Mouse (Mus musculus): ENCODE measurements around the gene Tmigd3. TPM values are rescaled to one million over a fixed set of nuclear protein-coding genes. Genes with fewer than 3 reads are reported as not detected.
"Not testable (repeated sequence)": the region's sequence is repeated elsewhere in the genome, so short reads cannot be mapped to it uniquely, and the experiment has no call there.

Gene Tmigd3
- polyA plus RNA-seq, 1 experiment from 2014 or later = 0.43 TPM

DNA sequence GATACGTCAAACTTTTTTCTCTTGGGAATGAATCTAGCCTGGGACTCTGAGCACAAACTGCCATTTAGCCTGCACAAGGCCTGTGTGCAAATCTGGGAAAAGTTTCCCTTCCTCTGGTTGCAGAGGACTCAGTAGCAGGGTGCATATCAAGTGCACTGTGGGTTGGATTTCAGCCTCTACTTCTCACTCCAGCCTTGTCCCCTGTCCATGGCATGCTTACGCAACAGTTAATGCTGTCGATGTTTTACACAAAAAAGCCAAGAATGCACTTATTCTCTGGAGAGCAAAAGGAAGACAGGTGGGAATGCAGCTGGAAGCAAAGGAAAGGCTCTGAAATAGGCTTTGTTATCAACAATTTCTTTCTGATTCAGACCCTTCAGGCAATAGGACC is 47.6 kb downstream of the Tmigd3 start:
- Histone ChIP-seq H3K4me3 (replicated peaks) (no peak overlapping the region), H3K36me3 (no peaks in the 10 kb centered on the region), H3K4me1 (replicated peaks) (no peaks in the 10 kb centered on the region), H3K27me3 (no peaks in the 10 kb centered on the region), H3K9me3 (no peaks in the 10 kb centered on the region), H3K4me2 (no peak overlapping the region), H3K27ac (no peak overlapping the region), H3K9ac (replicated peaks) (no peak overlapping the region)
- ATAC-seq (ENCODE audit: insufficient number of reproducible peaks, insufficient read depth, low FRiP score, low TSS enrichment, low read depth) = no peak
- WGBS = 76% methylated on average over 3 of the region's 3 CpGs

DNA sequence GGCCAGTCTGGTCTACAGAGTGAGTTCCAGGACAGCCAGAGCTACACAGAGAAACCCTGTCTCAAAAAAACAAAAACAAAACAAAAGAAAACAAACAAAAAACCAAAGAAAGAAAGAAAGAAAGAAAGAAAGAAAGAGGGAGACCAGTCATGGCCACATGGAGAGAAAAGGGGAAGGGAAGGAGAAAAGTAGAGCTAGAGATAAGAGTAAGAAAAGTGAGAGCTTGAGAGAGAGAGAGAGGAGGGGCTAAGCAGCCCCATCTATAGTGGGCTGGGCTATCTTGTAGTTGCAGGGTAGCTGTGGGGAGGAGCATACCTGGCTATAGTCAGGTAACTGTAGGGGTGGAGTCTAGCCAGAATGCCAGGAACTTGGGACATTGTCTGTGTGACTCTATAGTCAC is 50.0 kb downstream of the Tmigd3 start:
- not testable (repeated sequence) for H3K4me2 ChIP-seq; H3K9me3 ChIP-seq; H3K9ac ChIP-seq (replicated peaks); H3K27ac ChIP-seq; ATAC-seq (ENCODE audit: insufficient number of reproducible peaks, insufficient read depth, low FRiP score, low TSS enrichment, low read depth); H3K36me3 ChIP-seq; H3K27me3 ChIP-seq; H3K4me3 ChIP-seq (replicated peaks); H3K4me1 ChIP-seq (replicated peaks)

DNA sequence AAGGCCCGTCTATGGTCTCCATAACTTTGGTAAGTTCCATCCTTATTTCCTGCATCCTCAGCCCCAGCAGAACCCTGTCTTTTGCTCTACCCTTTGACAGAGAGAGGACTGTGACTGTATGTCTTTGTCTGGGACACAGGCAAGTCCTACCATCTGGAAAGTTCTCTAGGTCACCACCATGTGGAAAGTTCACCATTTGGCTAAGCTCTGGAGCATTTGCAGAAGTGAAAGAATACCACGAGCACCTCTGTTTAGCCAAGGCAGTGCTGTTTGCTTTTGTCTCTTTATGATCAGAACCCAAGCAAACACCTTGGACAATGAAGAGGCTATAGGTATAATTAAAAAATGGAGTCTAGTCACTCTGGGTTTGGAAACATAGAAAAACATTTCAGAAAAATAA is 51.3 kb downstream of the Tmigd3 start:
- Histone ChIP-seq H3K9ac (replicated peaks) (no peak overlapping the region), H3K4me3 (replicated peaks) (no peak overlapping the region), H3K4me2 (no peak overlapping the region), H3K4me1 (replicated peaks) (no peaks in the 10 kb centered on the region), H3K36me3 (no peaks in the 10 kb centered on the region), H3K9me3 (no peaks in the 10 kb centered on the region), H3K27ac (no peak overlapping the region), H3K27me3 (no peaks in the 10 kb centered on the region)
- no peak for ATAC-seq (ENCODE audit: insufficient number of reproducible peaks, insufficient read depth, low FRiP score, low TSS enrichment, low read depth)
- WGBS = 83% methylated on average over 2 of the region's 2 CpGs

DNA sequence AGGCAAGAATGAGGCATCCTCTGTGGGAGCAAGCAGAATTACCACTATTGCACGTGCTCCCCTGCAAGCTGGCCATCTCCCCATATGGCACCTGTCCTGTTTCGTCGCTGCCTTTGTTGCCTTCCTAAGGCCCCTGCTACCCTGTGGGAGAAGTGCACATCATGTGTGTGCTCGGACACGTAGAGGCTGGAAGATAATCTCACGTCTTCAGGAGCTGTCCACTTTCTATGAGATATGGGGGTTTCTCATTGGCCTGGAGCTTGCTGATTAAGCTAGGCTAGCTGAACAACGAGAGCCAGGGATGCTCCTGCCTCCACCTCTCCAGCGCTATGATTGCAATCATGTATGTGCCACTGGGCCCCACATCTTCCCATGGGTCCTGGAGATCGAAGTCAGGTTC is 53.9 kb downstream of the Tmigd3 start:
- H3K36me3 ChIP-seq = no peaks in the 10 kb centered on the region
- H3K9ac ChIP-seq (replicated peaks) = no peak overlapping the region
- ATAC-seq (ENCODE audit: insufficient number of reproducible peaks, insufficient read depth, low FRiP score, low TSS enrichment, low read depth) = no peak
- no peaks in the 10 kb centered on the region for H3K27me3 ChIP-seq
- 80% methylated on average over 9 of the region's 9 CpGs for WGBS
- no peaks in the 10 kb centered on the region for H3K4me1 ChIP-seq (replicated peaks)
- no peak overlapping the region for H3K27ac ChIP-seq
- H3K9me3 ChIP-seq = no peaks in the 10 kb centered on the region
- H3K4me2 ChIP-seq = no peak overlapping the region
- H3K4me3 ChIP-seq (replicated peaks) = no peak overlapping the region

DNA sequence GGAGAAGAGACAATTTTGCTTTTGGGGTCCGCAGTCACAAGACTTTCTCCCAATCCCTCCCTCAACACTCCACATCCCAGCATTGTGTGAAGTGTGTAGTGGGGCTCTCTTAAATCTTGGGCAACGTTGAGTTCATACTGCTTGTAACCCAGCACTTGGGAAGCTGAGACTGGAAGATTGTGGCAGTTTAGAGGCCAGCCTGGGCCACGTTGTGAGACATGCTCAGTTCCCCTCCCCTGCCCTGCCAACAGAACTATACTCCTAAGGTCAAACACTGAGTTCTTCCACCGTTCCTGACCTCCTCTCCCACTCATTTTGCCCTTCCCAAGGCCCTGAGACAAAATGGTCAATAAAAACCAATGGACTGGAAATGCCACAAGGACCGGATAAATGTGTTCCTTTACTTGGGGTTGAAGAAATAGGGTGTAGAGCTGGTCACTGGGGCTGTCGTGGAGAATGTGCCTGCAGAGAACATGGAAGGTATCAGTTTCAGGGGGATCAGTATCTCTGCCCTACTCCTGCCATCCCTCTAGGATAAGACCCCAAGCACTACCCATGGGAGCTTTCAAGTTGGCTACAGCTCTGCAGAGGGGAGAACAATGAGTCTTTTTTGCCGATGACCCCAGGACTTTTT is 57.0 kb downstream of the Tmigd3 start:
- 81% methylated on average over 7 of the region's 7 CpGs for WGBS
- Histone ChIP-seq H3K4me1 (replicated peaks) (no peaks in the 10 kb centered on the region), H3K36me3 (no peaks in the 10 kb centered on the region)

DNA sequence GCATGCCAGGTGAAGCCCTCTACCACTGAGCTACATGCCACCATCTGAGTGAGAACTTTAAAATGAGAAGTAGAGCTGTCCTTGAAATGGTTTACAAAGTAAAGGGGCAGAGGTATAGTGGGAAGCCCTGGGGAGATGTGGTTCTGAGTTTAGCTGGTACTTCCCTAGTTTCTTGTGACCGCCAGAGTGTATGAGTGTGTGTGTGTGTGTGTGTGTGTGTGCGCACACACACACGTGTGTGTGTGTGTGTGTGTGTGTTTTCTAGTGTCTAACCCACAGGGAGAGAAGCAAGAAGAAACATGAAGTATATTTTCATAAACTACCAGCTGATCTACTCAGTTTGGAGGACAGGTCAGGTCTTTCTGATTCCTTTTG is 57.5 kb downstream of the Tmigd3 start:
- Histone ChIP-seq H3K36me3 (no peaks in the 10 kb centered on the region), H3K27me3 (no peaks in the 10 kb centered on the region), H3K9ac (replicated peaks) (no peak overlapping the region), H3K4me3 (replicated peaks) (no peak overlapping the region), H3K27ac (no peak overlapping the region), H3K4me1 (replicated peaks) (no peaks in the 10 kb centered on the region), H3K4me2 (no peak overlapping the region), H3K9me3 (no peaks in the 10 kb centered on the region)
- ATAC-seq (ENCODE audit: insufficient number of reproducible peaks, insufficient read depth, low FRiP score, low TSS enrichment, low read depth) = no peak
- WGBS = 89% methylated on average over 3 of the region's 3 CpGs

More for the DNA sequence above, 57.0 kb downstream of the Tmigd3 start:
- Histone ChIP-seq H3K27ac (no peak overlapping the region), H3K9me3 (no peaks in the 10 kb centered on the region), H3K4me2 (no peak overlapping the region), H3K9ac (replicated peaks) (no peak overlapping the region), H3K27me3 (no peaks in the 10 kb centered on the region), H3K4me3 (replicated peaks) (no peak overlapping the region)
- ATAC-seq (ENCODE audit: insufficient number of reproducible peaks, insufficient read depth, low FRiP score, low TSS enrichment, low read depth) = no peak

DNA sequence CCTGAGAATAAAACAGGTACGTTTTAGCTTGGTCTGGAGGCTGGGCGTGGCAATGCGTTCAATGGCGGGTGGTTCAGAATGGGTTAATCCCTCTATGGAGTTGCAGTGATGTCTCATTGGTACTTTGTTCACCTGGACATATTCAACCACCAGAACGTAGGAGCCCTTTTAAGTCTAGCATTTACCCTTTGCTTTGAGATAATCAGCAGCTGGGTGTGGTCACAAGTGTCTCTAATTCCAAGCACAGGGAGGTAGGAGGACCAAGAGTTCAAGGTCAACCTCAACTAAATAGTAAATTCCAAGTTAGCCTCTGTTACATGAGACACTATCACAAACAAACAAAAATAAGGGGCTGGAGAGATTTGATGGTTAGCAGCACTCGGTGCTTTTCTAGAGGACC is 58.1 kb downstream of the Tmigd3 start:
- H3K27ac ChIP-seq = no peak overlapping the region
- no peak overlapping the region for H3K9ac ChIP-seq (replicated peaks)
- H3K9me3 ChIP-seq = no peaks in the 10 kb centered on the region
- H3K4me3 ChIP-seq (replicated peaks) = no peak overlapping the region
- H3K27me3 ChIP-seq = no peaks in the 10 kb centered on the region
- no peak overlapping the region for H3K4me2 ChIP-seq
- H3K36me3 ChIP-seq = no peaks in the 10 kb centered on the region
- 85% methylated on average over 6 of the region's 6 CpGs for WGBS
- H3K4me1 ChIP-seq (replicated peaks) = no peaks in the 10 kb centered on the region
- ATAC-seq (ENCODE audit: insufficient number of reproducible peaks, insufficient read depth, low FRiP score, low TSS enrichment, low read depth) = no peak

DNA sequence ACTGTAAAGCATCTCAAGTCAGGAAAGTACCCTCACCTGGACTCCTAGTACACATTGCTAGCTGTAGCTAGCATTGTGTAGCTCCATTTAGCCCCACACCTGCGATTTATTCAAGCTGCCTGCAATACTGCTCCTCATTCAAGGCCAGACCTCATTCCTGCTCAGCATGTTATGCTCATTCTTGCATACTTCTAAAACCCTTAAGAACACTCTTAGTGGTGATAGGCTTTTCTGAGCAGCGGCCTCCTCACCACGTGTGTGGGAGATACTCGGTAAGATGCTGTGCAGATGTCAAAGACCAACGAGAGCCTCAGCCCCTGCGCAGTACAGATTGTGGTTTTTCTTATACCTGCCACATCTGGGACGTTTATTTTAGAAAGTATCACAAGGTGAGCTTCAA is 59.1 kb downstream of the Tmigd3 start:
- Histone ChIP-seq H3K9me3 (no peaks in the 10 kb centered on the region), H3K27me3 (no peaks in the 10 kb centered on the region), H3K36me3 (no peaks in the 10 kb centered on the region), H3K9ac (replicated peaks) (no peak overlapping the region), H3K4me2 (no peak overlapping the region), H3K27ac (no peak overlapping the region), H3K4me1 (replicated peaks) (no peaks in the 10 kb centered on the region), H3K4me3 (replicated peaks) (no peak overlapping the region)
- WGBS = 80% methylated on average over 7 of the region's 7 CpGs
- no peak for ATAC-seq (ENCODE audit: insufficient number of reproducible peaks, insufficient read depth, low FRiP score, low TSS enrichment, low read depth)

DNA sequence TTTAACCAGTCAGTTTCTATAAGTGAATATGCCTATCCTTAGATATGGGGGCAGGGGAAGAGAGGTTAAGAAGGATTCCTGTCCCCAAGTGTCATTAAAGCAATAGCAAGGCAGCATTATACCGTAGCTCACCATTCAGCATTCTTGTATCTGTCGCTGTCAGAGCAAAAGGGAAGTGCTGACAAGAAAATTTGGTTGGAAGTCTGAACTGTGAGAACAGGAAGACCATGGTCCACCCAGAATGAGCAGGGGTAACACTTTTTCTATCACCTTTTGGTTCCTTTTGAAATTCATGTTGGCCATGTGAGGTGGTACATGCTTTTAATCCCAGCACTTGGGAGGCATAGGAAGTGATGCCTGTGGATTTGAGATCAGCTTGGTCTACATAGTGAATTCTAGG is 60.4 kb downstream of the Tmigd3 start:
- no peak overlapping the region for H3K27ac ChIP-seq
- H3K4me2 ChIP-seq = no peak overlapping the region
- H3K4me1 ChIP-seq (replicated peaks) = no peaks in the 10 kb centered on the region
- no peaks in the 10 kb centered on the region for H3K27me3 ChIP-seq
- H3K9ac ChIP-seq (replicated peaks) = no peak overlapping the region
- no peaks in the 10 kb centered on the region for H3K9me3 ChIP-seq
- H3K36me3 ChIP-seq = no peaks in the 10 kb centered on the region
- no peak for ATAC-seq (ENCODE audit: insufficient number of reproducible peaks, insufficient read depth, low FRiP score, low TSS enrichment, low read depth)
- WGBS = 89% methylated on average over 2 of the region's 2 CpGs
- no peak overlapping the region for H3K4me3 ChIP-seq (replicated peaks)

DNA sequence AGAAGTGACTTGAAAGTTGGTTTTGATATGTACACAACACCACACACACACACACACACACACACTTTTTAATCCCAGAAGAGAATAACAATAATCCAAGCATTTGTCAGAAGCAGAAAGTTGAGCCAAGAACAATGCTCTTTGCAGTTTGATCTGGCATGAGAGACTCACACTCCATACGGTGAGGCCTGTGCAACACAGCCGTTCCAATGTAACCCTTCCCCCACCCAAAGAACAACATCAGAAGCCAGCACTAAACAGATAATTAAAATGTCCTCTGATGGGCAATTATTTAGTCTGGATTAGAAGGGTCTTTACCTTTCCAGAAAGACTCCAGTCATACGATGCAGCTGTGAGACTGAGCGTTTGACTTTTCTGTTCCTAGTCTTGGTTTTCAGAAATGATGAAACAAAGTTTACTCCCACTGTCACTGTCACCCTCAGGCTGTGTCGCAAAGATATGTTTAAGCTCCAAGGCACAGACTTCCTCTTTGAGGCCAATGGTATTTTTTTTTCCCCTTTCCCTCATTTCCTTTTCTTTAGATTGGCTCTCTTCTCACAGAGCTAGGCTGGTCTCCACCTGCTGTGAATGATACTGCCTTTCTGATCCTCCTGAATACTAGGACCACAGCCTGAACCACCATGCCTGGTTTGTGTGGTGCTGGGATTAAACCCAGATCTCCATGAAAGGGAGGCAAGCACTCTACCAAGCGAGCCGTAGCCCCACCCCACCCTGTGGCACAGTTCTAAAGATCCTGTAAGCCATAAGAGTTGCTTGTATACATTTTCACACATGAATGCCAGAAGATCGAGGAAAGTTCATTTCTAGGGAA is 61.8 kb downstream of the Tmigd3 start, which contains the start of gene I830077J02Rik:
I830077J02Rik (minus strand) TSS at position 425 of the 832 bp plus-strand sequence.
- Histone ChIP-seq H3K27me3 (no peaks in the 10 kb centered on the region), H3K9me3 (no peaks in the 10 kb centered on the region), H3K27ac (no peak within 1 kb of the TSS), H3K36me3 (peaks cover 11% of the 10 kb centered on the region), H3K4me2 (no peak within 1 kb of the TSS), H3K4me3 (replicated peaks) (no peak within 1 kb of the TSS), H3K9ac (replicated peaks) (no peak within 1 kb of the TSS), H3K4me1 (replicated peaks) (no peaks in the 10 kb centered on the region)
- 78% methylated on average over 8 of the region's 8 CpGs for WGBS
- no peak for ATAC-seq (ENCODE audit: insufficient number of reproducible peaks, insufficient read depth, low FRiP score, low TSS enrichment, low read depth)

DNA sequence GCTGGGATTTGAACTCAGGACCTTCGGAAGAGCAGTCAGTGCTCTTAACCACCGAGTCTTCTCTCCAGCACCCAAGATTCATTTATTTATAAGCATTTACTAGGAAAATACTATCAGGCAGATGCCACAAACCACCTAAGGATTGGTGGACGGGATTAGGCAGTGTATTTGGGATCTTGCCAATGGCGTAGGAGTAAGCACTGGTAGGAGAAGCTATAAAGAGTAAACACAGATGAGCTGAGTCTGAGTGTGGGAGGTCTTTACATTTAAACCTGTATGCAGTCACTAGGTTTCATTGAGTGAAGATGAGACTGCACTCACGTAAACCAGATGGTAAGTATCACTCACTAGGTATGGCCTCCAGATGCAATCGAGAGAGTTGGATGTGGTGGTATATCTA is 63.2 kb downstream of the Tmigd3 start:
- no peak for ATAC-seq (ENCODE audit: insufficient number of reproducible peaks, insufficient read depth, low FRiP score, low TSS enrichment, low read depth)
- WGBS = 89% methylated on average over 6 of the region's 6 CpGs

DNA sequence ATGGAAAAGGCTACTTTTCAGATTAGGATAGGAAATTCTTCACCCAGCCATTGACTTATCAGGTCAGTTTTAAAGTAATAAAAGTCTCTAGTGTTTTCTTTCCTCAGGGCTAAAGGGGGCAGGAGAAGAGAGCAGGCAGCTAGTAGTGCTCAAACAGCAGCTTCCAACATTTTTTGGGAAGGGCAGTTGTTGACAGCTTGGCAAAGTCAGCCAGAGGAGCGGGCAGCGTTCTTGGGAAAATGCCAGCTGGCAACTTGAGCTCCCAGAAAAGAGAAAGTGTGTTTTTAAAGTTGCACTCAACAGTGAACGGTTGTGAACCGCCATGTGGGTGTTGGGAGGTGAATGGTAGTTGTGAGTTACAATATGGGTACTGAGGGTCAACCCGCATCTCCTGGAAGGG is 64.3 kb downstream of the Tmigd3 start:
- Histone ChIP-seq H3K4me3 (replicated peaks) (no peak overlapping the region), H3K4me1 (replicated peaks) (no peaks in the 10 kb centered on the region), H3K9me3 (no peaks in the 10 kb centered on the region), H3K36me3 (peaks cover 21% of the 10 kb centered on the region), H3K4me2 (no peak overlapping the region), H3K27me3 (no peaks in the 10 kb centered on the region), H3K27ac (no peak overlapping the region), H3K9ac (replicated peaks) (no peak overlapping the region)
- 95% methylated on average over 5 of the region's 5 CpGs for WGBS
- no peak for ATAC-seq (ENCODE audit: insufficient number of reproducible peaks, insufficient read depth, low FRiP score, low TSS enrichment, low read depth)

More for the DNA sequence above, 63.2 kb downstream of the Tmigd3 start:
- Histone ChIP-seq H3K9me3 (no peaks in the 10 kb centered on the region), H3K27me3 (no peaks in the 10 kb centered on the region), H3K4me3 (replicated peaks) (no peak overlapping the region), H3K4me1 (replicated peaks) (no peaks in the 10 kb centered on the region), H3K36me3 (peaks cover 16% of the 10 kb centered on the region), H3K4me2 (no peak overlapping the region), H3K9ac (replicated peaks) (no peak overlapping the region), H3K27ac (no peak overlapping the region)

Data from limb, embryonic 12.5 days (tissue).